Mouse (Mus musculus): ENCODE results near the gene Ndufaf2. TPM values are rescaled to one million over a fixed set of nuclear protein-coding genes. Genes with fewer than 3 reads are reported as not detected.
A peak's percentile ranks its signal among the peaks of the same experiment; 100 is the strongest.

Gene Ndufaf2
- total and polyA plus RNA-seq, 3 experiments = 13.7 to 55.8 (median 23.6) TPM

DNA sequence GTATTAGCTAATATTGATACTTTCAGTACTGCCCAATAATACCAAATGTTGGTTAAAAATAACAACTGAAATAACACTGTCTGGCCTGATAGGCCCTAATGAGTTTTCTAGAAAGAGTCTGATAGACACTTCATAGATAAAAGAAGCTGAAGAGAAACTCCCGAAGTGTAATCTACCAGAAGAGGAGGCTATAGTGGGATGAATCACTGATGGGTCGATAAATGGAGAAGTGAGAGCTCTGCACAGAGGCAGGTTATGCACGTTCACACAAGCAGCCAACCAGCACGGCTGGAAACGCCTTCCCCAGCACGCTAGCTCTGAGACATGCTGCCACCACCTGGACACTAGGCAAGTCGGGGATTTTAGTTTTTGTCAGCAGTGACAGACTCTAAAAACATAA, 117.1 kb downstream of the Ndufaf2 start:
- ATAC-seq (ENCODE audit: extremely low read depth, insufficient number of reproducible peaks, low FRiP score, poor library complexity, severe bottlenecking) = peak; percentile 80
- no peak for TF ChIP-seq GATA1 (IDR thresholded peaks at IDR 0.05; ENCODE audit: borderline replicate concordance, low read length)
- no peak for TF ChIP-seq POLR2AphosphoS5 (IDR thresholded peaks at IDR 0.05; ENCODE audit: insufficient replicate concordance, low read depth, low read length)
- TF ChIP-seq TAL1 (conservative IDR thresholded peaks at IDR 0.05; ENCODE audit: low read depth, low read length) = no peak
- TF ChIP-seq GATA2 (IDR thresholded peaks at IDR 0.05; ENCODE audit: borderline replicate concordance, low read depth, low read length) = no peak
- no peak for TF ChIP-seq CTCF (IDR thresholded peaks at IDR 0.05; ENCODE audit: low read depth, low read length)
- DNase-seq (ENCODE audit: low spot score) = peak; percentile 27
- Histone ChIP-seq H3K9me3 (replicated peaks) (no peaks in the 10 kb centered on the region), H3K27me3 (ENCODE audit: insufficient read depth, low read length) (no peaks in the 10 kb centered on the region), H3K4me3 (ENCODE audit: low read depth, low read length) (no peak overlapping the region), H3K4me1 (ENCODE audit: insufficient read depth, low read depth, low read length) (peaks cover 43% of the 10 kb centered on the region), H3K36me3 (replicated peaks) (peaks cover 13% of the 10 kb centered on the region)

DNA sequence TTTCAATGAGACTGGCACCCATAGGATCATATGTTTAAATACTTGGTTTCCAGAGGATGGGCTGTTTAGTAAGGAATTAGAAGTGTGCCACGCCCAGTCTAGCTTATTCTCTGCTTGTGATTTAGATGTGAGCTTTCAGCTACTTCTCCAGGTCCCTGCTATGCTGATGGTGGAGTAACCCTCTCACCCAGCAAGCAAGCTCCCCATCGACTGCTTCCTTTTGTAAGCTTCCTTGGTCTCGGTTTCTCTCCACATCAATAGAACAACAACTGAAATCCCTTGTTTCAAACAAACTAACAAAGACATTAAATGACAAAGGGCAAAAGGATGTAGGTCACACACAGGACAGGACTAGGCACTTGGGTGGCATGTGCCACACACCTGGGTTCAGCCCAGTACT, 118.0 kb downstream of the Ndufaf2 start:
- Histone ChIP-seq H3K27me3 (ENCODE audit: insufficient read depth, low read length) (no peaks in the 10 kb centered on the region), H3K36me3 (replicated peaks) (peaks cover 10% of the 10 kb centered on the region), H3K9me3 (replicated peaks) (no peaks in the 10 kb centered on the region), H3K4me1 (ENCODE audit: insufficient read depth, low read depth, low read length) (peaks cover 36% of the 10 kb centered on the region), H3K4me3 (ENCODE audit: low read depth, low read length) (no peak overlapping the region)
- TF ChIP-seq CTCF (IDR thresholded peaks at IDR 0.05; ENCODE audit: low read depth, low read length) (no peak), POLR2AphosphoS5 (IDR thresholded peaks at IDR 0.05; ENCODE audit: insufficient replicate concordance, low read depth, low read length) (no peak), GATA1 (IDR thresholded peaks at IDR 0.05; ENCODE audit: borderline replicate concordance, low read length) (no peak), TAL1 (conservative IDR thresholded peaks at IDR 0.05; ENCODE audit: low read depth, low read length) (no peak), GATA2 (IDR thresholded peaks at IDR 0.05; ENCODE audit: borderline replicate concordance, low read depth, low read length) (no peak)
- ATAC-seq (ENCODE audit: extremely low read depth, insufficient number of reproducible peaks, low FRiP score, poor library complexity, severe bottlenecking) (no peak), DNase-seq (ENCODE audit: low spot score) (no peak)

DNA sequence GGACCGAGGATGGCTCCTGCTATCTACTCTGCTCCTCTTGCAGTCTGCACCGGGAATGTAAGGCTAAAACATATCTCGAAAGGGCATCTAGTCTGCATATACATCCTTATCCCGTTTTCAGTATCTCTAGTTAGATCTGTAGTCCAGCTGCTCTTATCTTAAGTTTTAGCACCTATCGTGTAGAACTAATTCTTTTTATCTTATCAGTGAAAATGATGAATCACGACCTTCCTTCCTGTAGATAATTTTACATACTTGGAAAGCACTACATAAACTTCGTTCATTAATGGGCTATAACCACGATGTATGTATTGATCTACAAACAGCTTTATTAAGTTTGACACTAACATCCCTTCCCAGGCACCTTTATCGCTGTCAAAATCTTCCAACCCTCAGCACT, 118.5 kb downstream of the Ndufaf2 start:
- peaks cover 36% of the 10 kb centered on the region for H3K4me1 ChIP-seq (ENCODE audit: insufficient read depth, low read depth, low read length)
- DNase-seq (ENCODE audit: low spot score) (no peak), ATAC-seq (ENCODE audit: extremely low read depth, insufficient number of reproducible peaks, low FRiP score, poor library complexity, severe bottlenecking) (no peak)
- peaks cover 10% of the 10 kb centered on the region for H3K36me3 ChIP-seq (replicated peaks)
- H3K27me3 ChIP-seq (ENCODE audit: insufficient read depth, low read length) = no peaks in the 10 kb centered on the region
- H3K9me3 ChIP-seq (replicated peaks) = no peaks in the 10 kb centered on the region
- TF ChIP-seq GATA2 (IDR thresholded peaks at IDR 0.05; ENCODE audit: borderline replicate concordance, low read depth, low read length) (no peak), GATA1 (IDR thresholded peaks at IDR 0.05; ENCODE audit: borderline replicate concordance, low read length) (no peak), CTCF (IDR thresholded peaks at IDR 0.05; ENCODE audit: low read depth, low read length) (no peak), POLR2AphosphoS5 (IDR thresholded peaks at IDR 0.05; ENCODE audit: insufficient replicate concordance, low read depth, low read length) (no peak), TAL1 (conservative IDR thresholded peaks at IDR 0.05; ENCODE audit: low read depth, low read length) (no peak)
- H3K4me3 ChIP-seq (ENCODE audit: low read depth, low read length) = no peak overlapping the region

DNA sequence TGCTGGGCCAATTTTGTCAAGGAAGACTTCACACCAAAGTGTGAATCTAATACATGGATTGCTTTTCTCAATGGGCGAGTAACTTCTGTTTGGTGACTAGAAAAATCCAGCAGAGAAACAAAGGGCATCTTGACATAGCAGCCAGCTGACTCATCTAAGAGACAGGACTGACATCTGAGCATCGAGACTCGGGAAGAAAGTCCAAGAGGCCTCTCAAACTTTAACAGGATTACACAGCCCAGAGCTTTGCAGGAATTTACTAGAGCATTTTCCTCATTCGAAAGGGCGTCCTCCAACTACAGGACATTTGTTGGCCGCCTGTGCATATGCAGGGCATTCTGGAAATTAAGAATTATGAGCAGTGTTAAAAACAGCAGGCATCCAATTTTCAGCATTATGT, 119.0 kb downstream of the Ndufaf2 start:
- no peak for ATAC-seq (ENCODE audit: extremely low read depth, insufficient number of reproducible peaks, low FRiP score, poor library complexity, severe bottlenecking)
- Histone ChIP-seq H3K4me1 (ENCODE audit: insufficient read depth, low read depth, low read length) (peaks cover 36% of the 10 kb centered on the region), H3K9me3 (replicated peaks) (no peaks in the 10 kb centered on the region), H3K27me3 (ENCODE audit: insufficient read depth, low read length) (no peaks in the 10 kb centered on the region), H3K36me3 (replicated peaks) (peaks cover 10% of the 10 kb centered on the region), H3K4me3 (ENCODE audit: low read depth, low read length) (no peak overlapping the region)
- no peak for DNase-seq (ENCODE audit: low spot score)
- TF ChIP-seq TAL1 (conservative IDR thresholded peaks at IDR 0.05; ENCODE audit: low read depth, low read length) (no peak), GATA2 (IDR thresholded peaks at IDR 0.05; ENCODE audit: borderline replicate concordance, low read depth, low read length) (no peak), GATA1 (IDR thresholded peaks at IDR 0.05; ENCODE audit: borderline replicate concordance, low read length) (no peak), POLR2AphosphoS5 (IDR thresholded peaks at IDR 0.05; ENCODE audit: insufficient replicate concordance, low read depth, low read length) (no peak), CTCF (IDR thresholded peaks at IDR 0.05; ENCODE audit: low read depth, low read length) (no peak)

DNA sequence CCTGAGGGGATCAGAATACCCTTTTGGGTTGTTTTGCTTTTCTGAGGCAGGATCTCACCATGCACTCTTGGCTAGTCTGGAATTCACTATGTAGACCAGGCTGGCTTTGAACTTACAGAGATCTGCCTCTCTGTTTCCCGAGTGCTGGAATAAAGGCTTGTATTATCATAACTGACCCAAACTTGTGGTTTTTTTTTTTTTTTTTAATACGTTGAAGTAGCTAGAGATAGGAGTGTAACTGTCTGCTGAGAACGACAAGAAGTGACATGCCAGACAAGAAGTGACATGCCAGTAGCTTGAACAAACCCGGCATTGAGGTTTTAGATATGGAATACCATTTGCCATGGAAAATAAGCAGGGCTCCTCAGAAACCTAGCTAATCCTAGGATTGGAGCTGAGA, 125.6 kb downstream of the Ndufaf2 start:
- DNase-seq (ENCODE audit: low spot score) (no peak), ATAC-seq (ENCODE audit: extremely low read depth, insufficient number of reproducible peaks, low FRiP score, poor library complexity, severe bottlenecking) (no peak)
- TF ChIP-seq POLR2AphosphoS5 (IDR thresholded peaks at IDR 0.05; ENCODE audit: insufficient replicate concordance, low read depth, low read length) (no peak), TAL1 (conservative IDR thresholded peaks at IDR 0.05; ENCODE audit: low read depth, low read length) (no peak), GATA1 (IDR thresholded peaks at IDR 0.05; ENCODE audit: borderline replicate concordance, low read length) (no peak), GATA2 (IDR thresholded peaks at IDR 0.05; ENCODE audit: borderline replicate concordance, low read depth, low read length) (no peak), CTCF (IDR thresholded peaks at IDR 0.05; ENCODE audit: low read depth, low read length) (no peak)
- Histone ChIP-seq H3K9me3 (replicated peaks) (no peaks in the 10 kb centered on the region), H3K4me3 (ENCODE audit: low read depth, low read length) (no peak overlapping the region), H3K36me3 (replicated peaks) (no peaks in the 10 kb centered on the region), H3K27me3 (ENCODE audit: insufficient read depth, low read length) (peaks cover 3% of the 10 kb centered on the region; the same call in 1 of the 2 replicates), H3K4me1 (ENCODE audit: insufficient read depth, low read depth, low read length) (no peaks in the 10 kb centered on the region; the same call in 1 of the 2 replicates)

DNA sequence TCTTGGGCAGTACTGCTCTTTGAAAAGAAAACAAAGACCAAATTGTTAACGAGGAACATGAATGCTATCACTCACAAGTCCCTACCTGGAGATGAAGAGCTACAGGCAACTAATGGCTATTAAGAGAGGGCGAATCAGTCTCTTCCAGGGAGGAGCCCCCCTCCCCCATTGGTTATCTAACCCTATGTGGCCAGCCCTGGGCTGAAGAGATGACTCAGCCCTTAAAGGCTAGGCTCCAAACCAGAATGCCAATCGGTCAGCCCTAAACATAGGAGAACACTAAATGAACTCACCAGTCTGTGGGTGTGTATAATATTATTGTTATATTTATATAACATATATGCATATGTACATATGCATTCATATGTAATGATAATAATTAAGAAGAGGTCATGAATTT, 132.6 kb downstream of the Ndufaf2 start:
- Histone ChIP-seq H3K36me3 (replicated peaks) (no peaks in the 10 kb centered on the region), H3K9me3 (replicated peaks) (no peaks in the 10 kb centered on the region), H3K4me3 (ENCODE audit: low read depth, low read length) (no peak overlapping the region), H3K27me3 (ENCODE audit: insufficient read depth, low read length) (peaks cover 8% of the 10 kb centered on the region; the same call in 1 of the 2 replicates), H3K4me1 (ENCODE audit: insufficient read depth, low read depth, low read length) (no peaks in the 10 kb centered on the region)
- no peak for ATAC-seq (ENCODE audit: extremely low read depth, insufficient number of reproducible peaks, low FRiP score, poor library complexity, severe bottlenecking)
- TF ChIP-seq GATA1 (IDR thresholded peaks at IDR 0.05; ENCODE audit: borderline replicate concordance, low read length) = no peak
- TF ChIP-seq CTCF (IDR thresholded peaks at IDR 0.05; ENCODE audit: low read depth, low read length) = no peak
- no peak for TF ChIP-seq TAL1 (conservative IDR thresholded peaks at IDR 0.05; ENCODE audit: low read depth, low read length)
- TF ChIP-seq GATA2 (IDR thresholded peaks at IDR 0.05; ENCODE audit: borderline replicate concordance, low read depth, low read length) = no peak
- no peak for TF ChIP-seq POLR2AphosphoS5 (IDR thresholded peaks at IDR 0.05; ENCODE audit: insufficient replicate concordance, low read depth, low read length)
- no peak for DNase-seq (ENCODE audit: low spot score)
